Mouse (Mus musculus) thymus, postnatal 10 days (tissue): ENCODE measurements around the gene Tnfrsf26.
"Not testable (repeated sequence)": the region's sequence is repeated elsewhere in the genome, so short reads cannot be mapped to it uniquely, and the experiment has no call there.

Source experiments
- DNase-seq, 2 experiments: peaks; one replicate each; pipeline ENCODE4 v3.0.0; 2021; ENCODE audit warnings: low spot score in 2 of 2

The Tnfrsf26 gene

GRCm38 (mm10) chr7:143628540-143628939, at the start of gene Tnfrsf26:
TSS of gene Tnfrsf26 (minus strand) at chr7:143628722.
- no peak for DNase-seq

DNA sequence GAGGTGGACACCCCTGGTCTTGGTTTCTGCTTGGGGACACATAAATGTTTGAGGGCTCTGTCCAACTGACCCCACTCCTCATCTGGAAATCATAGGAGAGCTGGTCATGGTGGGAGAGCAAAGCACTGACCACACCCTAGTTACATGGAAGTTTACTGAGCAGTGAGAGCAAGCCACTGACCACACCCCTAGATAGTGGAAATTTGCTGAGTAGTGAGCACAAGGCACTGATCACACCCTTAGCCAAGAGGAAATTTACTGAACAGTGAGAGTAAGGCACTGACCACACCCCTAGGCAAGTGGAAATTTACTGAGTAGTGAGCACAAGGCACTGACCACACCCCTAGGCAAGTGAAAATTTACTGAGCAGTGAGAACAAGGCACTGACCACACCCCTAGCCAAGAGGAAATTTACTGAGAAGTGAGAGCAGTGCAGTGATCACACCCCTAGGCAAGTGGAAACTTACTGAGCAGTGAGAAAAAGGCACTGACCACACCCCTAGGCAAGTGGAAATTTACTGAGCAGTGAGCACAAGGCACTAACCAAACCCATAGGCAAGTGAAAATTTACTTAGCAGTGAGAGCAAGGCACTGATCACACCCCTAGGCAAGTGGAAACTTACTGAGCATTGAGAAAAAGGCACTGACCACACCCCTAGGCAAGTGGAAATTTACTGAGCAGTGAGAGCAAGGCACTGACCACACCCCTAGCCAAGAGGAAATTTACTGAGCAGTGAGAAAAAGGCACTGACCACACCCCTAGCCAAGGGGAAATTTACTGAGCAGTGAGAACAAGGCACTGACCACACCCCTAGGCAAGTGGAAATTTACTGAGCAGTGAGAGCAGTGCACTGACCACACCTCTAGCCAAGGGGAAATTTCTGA, 38.1 kb upstream of the Tnfrsf26 start:
- no peak for DNase-seq

DNA sequence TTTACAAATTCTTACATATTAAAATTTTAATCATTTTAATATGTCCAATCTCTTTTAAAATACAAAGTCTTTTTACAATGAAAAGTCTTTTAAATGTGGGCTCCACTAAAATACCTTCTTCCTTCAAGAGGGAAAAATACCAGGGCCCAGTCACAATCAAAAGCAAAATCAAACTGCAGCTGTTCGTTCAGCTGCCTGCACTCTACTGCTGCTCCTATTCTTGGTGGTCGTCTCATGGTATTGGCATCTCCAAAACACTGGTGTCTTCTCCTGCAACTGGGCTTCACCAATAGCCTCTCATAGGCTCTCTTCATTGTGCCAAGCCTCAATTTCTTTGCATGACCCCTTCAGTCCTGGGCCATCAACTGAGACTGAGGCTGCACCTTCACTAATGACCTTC, 34.9 kb upstream of the Tnfrsf26 start:
- DNase-seq = no peak

DNA sequence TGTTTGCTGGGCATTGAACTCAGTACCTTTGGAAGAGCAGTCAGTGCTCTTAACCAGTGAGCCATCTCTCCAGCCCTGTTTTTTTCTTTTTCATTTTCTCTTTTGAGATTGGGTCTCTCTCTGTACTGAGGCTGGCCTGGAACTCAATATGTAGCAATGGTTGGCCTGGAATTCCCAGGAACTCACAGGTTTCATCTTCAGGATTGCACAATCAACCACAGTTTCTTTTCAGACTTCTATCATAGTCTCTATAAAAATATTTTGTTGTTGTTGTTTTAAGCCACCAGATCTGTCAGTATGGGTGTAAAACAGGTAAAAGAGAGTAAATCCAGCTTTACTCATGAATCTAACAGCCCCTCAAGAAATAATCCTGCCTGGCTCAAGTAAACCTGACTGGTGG, 32.3 kb upstream of the Tnfrsf26 start:
- no peak for DNase-seq

DNA sequence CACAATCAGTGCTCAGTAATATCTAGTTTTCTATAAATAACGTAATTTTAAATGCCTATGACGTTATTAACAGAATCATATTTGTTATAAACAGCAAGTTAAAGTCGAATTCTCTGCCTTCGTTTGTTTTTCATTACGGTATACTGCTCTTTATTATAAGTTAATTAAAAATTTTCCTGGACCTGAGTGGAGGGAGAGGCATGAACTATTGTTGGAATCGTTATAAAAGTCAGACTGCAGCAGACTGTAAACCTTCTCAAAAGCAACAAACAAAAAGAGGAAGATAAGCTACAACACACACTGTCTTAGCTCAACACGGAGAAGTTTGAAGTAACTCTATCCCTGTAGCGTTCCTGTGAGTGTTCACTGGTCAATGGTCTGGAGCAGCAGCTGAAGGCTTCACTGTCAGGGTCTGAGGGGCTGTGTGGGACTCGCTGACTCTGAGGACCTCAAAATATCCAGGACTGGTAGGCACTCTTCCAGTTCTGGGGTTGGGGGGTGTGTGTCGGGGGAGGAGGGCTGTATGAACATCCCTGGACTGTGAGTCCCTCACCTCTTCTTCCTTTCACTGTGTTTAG, 21.3 kb upstream of the Tnfrsf26 start:
- not testable (repeated sequence) for DNase-seq

GRCm38 (mm10) chr7:143649034-143649768, 20.7 kb upstream of the Tnfrsf26 start, which contains the start of gene Tnfrsf22:
TSS of gene Tnfrsf22 (minus strand) at chr7:143649661.
- DNase-seq = peak; percentile 48 to 65

- DNase-seq = not testable (repeated sequence)
Measured at GRCm38 (mm10) chr7:143643949-143644348, 15.4 kb upstream of the Tnfrsf26 start.

DNA sequence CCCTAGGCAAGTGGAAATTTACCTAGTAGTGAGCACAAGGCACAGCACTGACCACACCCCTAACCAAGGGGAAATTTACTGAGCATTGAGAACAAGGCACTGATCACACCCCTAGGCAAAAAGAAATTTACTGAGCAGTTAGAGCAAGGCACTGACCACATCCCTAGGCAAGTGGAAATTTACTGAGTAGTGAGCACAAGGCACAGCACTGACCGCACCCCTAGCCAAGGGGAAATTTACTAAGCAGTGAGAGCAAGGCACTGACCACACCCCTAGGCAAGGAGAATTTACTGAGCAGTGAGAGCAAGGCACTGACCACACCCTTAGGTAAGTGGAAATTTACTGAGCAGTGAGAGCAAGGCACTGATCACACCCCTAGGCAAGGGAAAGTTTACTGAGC, 8.2 kb upstream of the Tnfrsf26 start:
- no peak for DNase-seq

DNA sequence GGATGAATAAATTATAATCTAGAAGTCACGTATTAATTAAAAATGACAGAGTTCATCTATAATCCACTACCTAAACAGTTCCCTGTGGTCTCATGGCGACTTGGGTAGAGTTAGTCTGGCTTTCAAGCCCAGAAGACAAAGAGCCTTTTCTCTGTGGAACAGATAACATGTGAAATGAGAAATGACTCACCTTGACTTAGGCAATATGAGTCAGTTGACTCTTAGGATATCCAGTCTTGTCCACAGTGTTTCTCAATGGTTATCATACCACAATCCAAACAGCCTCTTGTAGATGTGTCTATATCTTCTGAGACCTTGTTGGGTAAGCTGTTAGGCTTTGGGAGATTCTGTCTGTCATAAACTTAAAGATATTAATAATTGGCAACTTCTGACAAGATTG, 3.0 kb upstream of the Tnfrsf26 start:
- no peak for DNase-seq

- DNase-seq = no peak
Measured at GRCm38 (mm10) chr7:143629501-143629900, 979 bp upstream of the Tnfrsf26 start.

DNA sequence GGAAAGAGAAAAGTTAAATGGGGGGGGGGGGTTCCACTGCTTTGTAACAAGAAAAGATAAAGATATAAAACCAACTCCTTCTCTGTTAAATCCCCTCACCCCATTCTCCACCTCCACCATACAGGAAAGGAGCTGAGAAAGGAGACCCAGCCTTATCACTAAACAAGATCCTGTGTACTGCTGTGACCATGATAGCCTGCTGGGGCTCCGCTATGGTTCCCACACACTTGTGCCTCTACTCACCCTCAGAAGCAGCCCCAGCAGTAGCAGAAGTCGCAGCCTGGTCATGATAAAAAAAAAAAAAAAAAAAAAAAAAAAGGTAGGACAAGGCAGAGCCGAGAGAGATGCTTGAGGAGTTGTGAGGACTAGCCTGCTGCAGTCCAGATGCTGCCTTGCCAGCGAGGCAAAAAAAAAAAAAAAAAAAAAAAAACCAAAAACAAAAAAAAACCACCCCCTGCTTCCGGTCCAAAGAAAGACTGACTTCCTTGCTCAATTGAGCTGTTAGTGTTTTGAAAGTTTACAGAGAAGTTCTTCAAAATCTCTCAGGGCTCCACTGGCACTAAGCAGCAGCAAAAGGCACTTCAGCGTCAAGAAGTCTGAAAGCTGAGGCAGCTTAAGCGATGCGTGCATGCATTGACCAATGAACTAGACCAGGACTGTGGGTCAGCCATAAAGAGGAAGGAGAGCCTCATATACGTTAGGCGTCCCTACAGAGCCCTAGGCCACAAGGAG, 801 bp downstream of the Tnfrsf26 start:
- peak in 1 of 2 experiments; percentile 19 for DNase-seq

GRCm38 (mm10) chr7:143626178-143626577, 2.3 kb downstream of the Tnfrsf26 start:
- DNase-seq = no peak

DNA sequence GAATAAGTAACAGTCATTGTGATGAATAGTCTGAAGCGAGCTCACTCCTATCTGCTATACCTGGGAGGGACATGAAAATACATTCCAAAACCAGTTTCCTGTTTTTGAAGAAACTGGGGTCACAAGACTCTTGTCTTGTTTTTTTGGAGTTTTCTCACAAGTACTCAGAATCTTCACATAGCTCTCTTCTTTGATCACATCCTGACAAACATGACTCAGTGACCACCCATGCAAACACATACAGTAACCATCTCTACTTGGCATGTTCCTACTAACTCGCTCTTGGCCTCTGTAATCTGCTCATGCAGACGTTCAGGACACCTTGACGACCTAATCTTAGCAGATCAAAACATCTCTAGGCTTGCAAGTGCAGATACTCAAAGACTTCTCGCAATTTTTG, 3.4 kb downstream of the Tnfrsf26 start:
- DNase-seq = no peak

- no peak for DNase-seq
Measured at GRCm38 (mm10) chr7:143624561-143624960, 4.0 kb downstream of the Tnfrsf26 start.

DNA sequence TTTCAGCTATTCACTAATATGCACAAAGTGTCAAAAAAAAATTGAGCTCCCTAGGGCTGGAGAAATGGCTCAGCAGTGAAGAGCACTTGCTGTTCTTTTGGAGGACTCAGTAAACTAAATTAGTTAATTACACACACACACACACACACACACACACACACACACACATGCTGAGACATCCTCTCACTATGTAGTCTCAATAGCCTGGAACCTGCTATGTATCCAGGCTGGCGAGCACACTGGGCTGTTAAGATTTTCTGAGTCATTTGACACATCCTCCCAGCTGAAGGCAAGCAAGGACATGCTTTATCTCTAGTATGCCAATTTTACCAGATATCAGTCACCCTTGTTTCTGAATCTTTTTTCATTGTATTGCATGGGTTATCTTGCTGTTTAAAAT, 7.6 kb downstream of the Tnfrsf26 start:
- no peak for DNase-seq

DNA sequence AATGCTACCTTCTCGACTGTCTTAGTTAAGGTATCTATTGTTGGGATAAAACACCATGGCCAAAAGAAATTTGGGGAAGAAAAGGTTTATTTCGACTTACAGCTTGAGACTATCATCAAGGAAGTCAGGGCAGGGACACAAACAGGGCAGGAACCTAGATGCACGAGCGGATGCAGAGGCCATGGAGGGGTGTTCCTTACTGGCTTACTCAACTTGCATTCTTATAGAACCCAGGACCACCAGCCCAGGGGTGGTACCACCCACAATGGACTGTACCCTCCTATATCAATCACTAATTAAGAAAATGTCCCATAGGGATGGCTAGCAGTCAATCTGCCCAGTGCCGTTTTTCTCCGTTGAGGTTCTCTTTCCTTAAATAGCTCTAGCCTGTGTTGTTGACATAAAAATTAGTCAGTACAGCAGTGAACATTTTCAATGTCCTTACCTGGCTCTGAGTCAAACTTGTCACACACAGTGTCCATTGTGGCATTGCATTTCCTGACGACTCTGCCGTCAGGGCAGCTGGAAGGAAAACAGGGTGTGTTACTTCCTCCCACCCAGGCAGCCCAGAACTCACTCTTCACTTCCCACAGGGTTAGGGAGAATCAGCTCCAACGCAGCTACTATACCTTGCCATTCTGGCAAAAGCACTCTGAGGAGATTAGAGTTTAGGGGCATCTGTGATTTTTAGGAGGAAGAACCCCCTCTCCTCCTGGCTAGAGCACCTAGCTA, 14.0 kb downstream of the Tnfrsf26 start:
- DNase-seq = no peak

DNA sequence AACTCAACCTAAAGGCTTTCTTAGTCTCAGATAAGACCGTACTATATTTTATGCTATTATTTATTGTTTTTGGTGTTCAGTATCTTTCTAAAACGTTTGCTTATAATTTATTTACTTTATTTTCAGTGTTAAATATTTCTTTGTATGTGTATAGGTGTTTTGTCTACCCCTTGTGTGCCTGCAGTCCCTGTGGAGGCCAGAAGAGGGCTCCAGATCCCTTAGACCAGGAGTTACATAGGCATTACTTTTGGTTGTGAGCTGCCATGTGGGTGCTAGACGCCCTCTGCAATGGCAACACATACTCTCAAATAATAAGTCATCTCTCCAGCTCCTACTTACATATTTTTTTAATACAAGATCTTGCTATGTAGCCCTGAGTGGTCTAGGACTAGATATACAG, 16.3 kb downstream of the Tnfrsf26 start:
- no peak for DNase-seq

- DNase-seq = no peak
Measured at GRCm38 (mm10) chr7:143605321-143605720, 23.2 kb downstream of the Tnfrsf26 start.

DNA sequence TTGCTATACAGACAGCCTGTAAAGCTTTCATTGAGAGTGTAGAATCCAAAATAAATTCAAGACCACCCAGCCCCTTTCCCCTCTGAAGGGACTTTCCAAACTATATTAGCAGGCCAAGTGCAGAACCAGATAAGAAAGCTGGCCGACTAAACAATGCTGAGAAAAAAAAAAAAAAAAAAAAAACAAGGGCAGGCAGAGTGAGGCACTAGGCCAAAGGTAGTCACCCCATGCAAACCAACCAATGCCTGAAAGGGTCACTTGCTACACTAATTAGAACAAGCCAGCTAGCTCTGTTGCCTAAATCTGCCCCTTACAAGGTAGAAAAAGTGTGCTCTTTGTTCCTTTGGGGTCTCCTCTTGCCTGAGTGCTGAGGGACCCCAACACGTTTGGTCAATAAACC, 23.6 kb downstream of the Tnfrsf26 start:
- no peak for DNase-seq

DNA sequence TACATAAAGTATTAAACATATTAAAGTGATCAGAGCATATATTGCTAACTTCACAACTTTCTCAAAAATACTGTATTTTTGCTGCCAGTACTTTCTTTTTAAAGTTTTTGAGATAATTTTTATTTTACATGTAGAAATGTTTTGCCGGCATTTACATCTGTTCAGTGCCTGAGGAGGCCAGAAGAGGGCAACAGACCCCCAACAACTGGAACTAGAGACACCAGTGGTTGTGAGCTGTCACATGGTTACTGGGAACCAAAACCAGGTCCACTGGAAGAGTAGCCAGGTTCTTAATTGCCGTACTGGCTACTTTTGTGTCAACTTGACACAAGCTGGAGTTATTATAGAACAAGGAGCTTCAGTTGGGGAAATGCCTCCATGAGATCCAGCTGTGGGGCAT, 26.8 kb downstream of the Tnfrsf26 start:
- no peak for DNase-seq

DNA sequence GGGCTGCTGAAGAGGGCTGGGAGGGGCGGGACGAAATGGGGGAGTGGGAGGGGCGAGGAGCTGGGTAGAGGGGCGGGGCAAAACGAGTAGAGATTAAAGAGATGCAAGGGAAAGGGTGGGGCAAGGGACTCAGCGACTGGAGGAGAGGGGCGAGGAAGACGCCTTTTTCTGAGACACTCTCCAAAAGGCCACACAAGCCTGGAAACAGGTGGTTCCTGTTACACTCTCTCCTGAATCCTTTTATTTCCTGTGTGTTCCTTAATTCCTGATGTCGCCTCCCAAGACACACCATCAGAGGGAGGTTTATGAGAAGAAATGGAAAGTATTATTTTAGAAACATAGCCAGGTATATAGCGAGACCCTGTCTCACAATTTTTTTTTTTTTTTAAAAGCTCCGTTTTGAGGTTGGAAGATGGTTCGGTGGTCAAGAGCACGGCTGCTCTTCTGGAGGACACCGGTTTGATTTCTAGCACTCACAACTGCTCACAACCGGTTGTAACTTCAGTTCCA, 28.2 kb downstream of the Tnfrsf26 start:
- no peak for DNase-seq
